Mouse (Mus musculus): ENCODE results near the gene Fermt2. TPM values are rescaled to one million over a fixed set of nuclear protein-coding genes. Genes with fewer than 3 reads are reported as not detected.

The Fermt2 gene
- total and polyA plus RNA-seq, 2 experiments from 2014 or later, result 26.4 to 66.7 TPM

GRCm38 (mm10) chr14:45464036-45465035 is 65.6 kb downstream of the Fermt2 start:
- Histone ChIP-seq H3K9ac (replicated peaks; ENCODE audit: low read length, poor library complexity, severe bottlenecking) (0 out of 2 replicates have a peak overlapping the region, but pooled peaks have one; percentile 19), H3K27ac (ENCODE audit: low read depth, low read length) (no peak overlapping the region), H3K4me3 (ENCODE audit: low read depth, low read length) (no peak overlapping the region), H3K4me2 (ENCODE audit: low read depth, low read length, poor library complexity, severe bottlenecking) (no peak overlapping the region), H3K36me3 (ENCODE audit: insufficient read depth, low read length) (peaks cover 46% of the 10 kb centered on the region), H3K4me1 (ENCODE audit: insufficient read depth, low read length) (peaks cover 12% of the 10 kb centered on the region), H3K9me3 (ENCODE audit: low read length) (no peaks in the 10 kb centered on the region), H3K27me3 (ENCODE audit: insufficient read depth, low read length) (no peaks in the 10 kb centered on the region)
- no peak for ATAC-seq (ENCODE audit: low FRiP score)
- 71% methylated on average over 19 of the region's 19 CpGs for WGBS
- no peak for DNase-seq (ENCODE audit: low spot score)
- TF ChIP-seq CTCF (IDR thresholded peaks at IDR 0.05), result no peak

DNA sequence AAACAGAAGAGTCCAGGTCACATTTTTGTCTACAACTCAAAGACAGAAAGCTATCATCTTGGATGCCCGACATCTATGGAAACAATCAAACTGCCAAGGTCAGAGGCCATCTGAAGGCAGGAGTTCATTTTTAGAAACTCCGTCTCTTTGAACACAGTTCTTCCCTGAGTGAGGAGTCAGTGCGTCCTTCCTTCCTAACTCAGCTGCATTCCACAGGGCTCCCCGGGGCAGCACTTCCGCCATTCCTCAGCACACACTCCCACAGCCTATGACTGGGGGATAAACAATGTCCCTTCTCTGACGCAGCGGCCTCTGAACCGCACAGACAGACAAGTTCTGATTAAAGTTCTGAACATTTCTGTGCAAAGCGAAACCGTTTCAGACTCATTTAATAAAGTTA is 66.3 kb downstream of the Fermt2 start:
- Histone ChIP-seq H3K4me1 (ENCODE audit: insufficient read depth, low read length) (peaks cover 12% of the 10 kb centered on the region), H3K27me3 (ENCODE audit: insufficient read depth, low read length) (no peaks in the 10 kb centered on the region), H3K36me3 (ENCODE audit: insufficient read depth, low read length) (peaks cover 46% of the 10 kb centered on the region), H3K4me3 (ENCODE audit: low read depth, low read length) (no peak overlapping the region), H3K9ac (replicated peaks; ENCODE audit: low read length, poor library complexity, severe bottlenecking) (no peak overlapping the region; the same call in 1 of the 2 replicates), H3K9me3 (ENCODE audit: low read length) (no peaks in the 10 kb centered on the region), H3K4me2 (ENCODE audit: low read depth, low read length, poor library complexity, severe bottlenecking) (no peak overlapping the region), H3K27ac (ENCODE audit: low read depth, low read length) (peak overlapping the region; percentile 73)
- no peak for ATAC-seq (ENCODE audit: low FRiP score)
- 28% methylated on average over 10 of the region's 10 CpGs for WGBS
- no peak for TF ChIP-seq CTCF (IDR thresholded peaks at IDR 0.05)
- DNase-seq (ENCODE audit: low spot score), result no peak

GRCm38 (mm10) chr14:45462875-45463475 is 66.9 kb downstream of the Fermt2 start:
- 24% methylated on average over 10 of the region's 10 CpGs for WGBS
- Histone ChIP-seq H3K4me1 (ENCODE audit: insufficient read depth, low read length) (peaks cover 12% of the 10 kb centered on the region), H3K9me3 (ENCODE audit: low read length) (no peaks in the 10 kb centered on the region), H3K4me2 (ENCODE audit: low read depth, low read length, poor library complexity, severe bottlenecking) (no peak overlapping the region), H3K9ac (replicated peaks; ENCODE audit: low read length, poor library complexity, severe bottlenecking) (peak overlapping the region; percentile 14; the same call in 1 of the 2 replicates), H3K36me3 (ENCODE audit: insufficient read depth, low read length) (peaks cover 50% of the 10 kb centered on the region), H3K27me3 (ENCODE audit: insufficient read depth, low read length) (no peaks in the 10 kb centered on the region), H3K4me3 (ENCODE audit: low read depth, low read length) (no peak overlapping the region), H3K27ac (ENCODE audit: low read depth, low read length) (peak overlapping the region; percentile 73)
- DNase-seq (ENCODE audit: low spot score) (no peak), ATAC-seq (ENCODE audit: low FRiP score) (peak; percentile 55)
- TF ChIP-seq CTCF (IDR thresholded peaks at IDR 0.05), result no peak

DNA sequence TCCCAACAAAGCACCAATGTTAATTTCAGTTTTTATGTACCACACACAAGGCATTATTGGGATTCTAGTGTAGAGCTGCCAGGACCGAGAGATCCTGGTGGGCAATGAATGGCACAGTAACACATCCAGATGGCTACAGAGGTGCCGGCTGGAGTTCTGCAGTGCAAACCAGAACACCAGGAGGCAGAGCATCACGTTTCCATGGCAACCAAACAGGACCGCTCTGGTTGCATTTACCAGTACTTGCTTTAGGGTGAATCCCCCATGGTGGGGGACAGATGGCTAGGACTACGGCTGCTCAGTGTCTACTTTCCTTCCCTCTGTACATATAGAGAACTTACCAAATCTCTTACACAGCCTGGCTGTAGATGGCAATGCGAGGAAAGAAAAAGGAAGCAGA is 67.5 kb downstream of the Fermt2 start:
- peak; percentile 92 for DNase-seq (ENCODE audit: low spot score)
- TF ChIP-seq CTCF (IDR thresholded peaks at IDR 0.05), result peak; percentile 63

DNA sequence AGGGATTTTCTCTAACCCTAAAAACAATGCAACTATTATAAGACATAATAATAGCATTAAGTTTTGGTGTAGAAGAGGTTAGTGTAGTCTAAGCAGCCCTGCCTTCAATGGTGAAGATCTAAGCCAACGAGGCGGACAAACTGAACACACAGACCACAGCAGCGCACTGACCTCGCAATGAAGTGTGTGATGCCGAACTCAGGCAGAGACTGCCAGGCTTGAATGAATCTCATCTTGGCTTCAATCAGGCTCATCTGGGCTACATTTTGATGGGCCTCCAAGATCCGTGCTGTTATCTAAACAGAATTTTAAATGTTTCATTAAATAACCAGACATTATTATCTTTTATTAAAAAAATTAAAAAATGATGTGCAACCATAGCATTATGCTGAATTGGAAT is 68.0 kb downstream of the Fermt2 start:
- no peak overlapping the region for H3K27ac ChIP-seq (ENCODE audit: low read depth, low read length)
- DNase-seq (ENCODE audit: low spot score) (no peak), ATAC-seq (ENCODE audit: low FRiP score) (no peak)
- H3K4me1 ChIP-seq (ENCODE audit: insufficient read depth, low read length), result peaks cover 14% of the 10 kb centered on the region
- no peaks in the 10 kb centered on the region for H3K27me3 ChIP-seq (ENCODE audit: insufficient read depth, low read length)
- H3K9ac ChIP-seq (replicated peaks; ENCODE audit: low read length, poor library complexity, severe bottlenecking), result no peak overlapping the region
- TF ChIP-seq CTCF (IDR thresholded peaks at IDR 0.05), result no peak
- no peaks in the 10 kb centered on the region for H3K9me3 ChIP-seq (ENCODE audit: low read length)
- peaks cover 40% of the 10 kb centered on the region for H3K36me3 ChIP-seq (ENCODE audit: insufficient read depth, low read length)
- H3K4me2 ChIP-seq (ENCODE audit: low read depth, low read length, poor library complexity, severe bottlenecking), result no peak overlapping the region
- 83% methylated on average over 6 of the region's 6 CpGs for WGBS
- no peak overlapping the region for H3K4me3 ChIP-seq (ENCODE audit: low read depth, low read length)

More for the DNA sequence above, 67.5 kb downstream of the Fermt2 start:
- H3K9ac ChIP-seq (replicated peaks; ENCODE audit: low read length, poor library complexity, severe bottlenecking), result 0 out of 2 replicates have a peak overlapping the region, but pooled peaks have one; percentile 14
- 10% methylated on average over 6 of the region's 6 CpGs for WGBS
- ATAC-seq (ENCODE audit: low FRiP score), result peak; percentile 85
- H3K4me3 ChIP-seq (ENCODE audit: low read depth, low read length), result no peak overlapping the region
- H3K36me3 ChIP-seq (ENCODE audit: insufficient read depth, low read length), result peaks cover 44% of the 10 kb centered on the region
- peak overlapping the region; percentile 73 for H3K27ac ChIP-seq (ENCODE audit: low read depth, low read length)
- H3K4me1 ChIP-seq (ENCODE audit: insufficient read depth, low read length), result peaks cover 12% of the 10 kb centered on the region
- no peaks in the 10 kb centered on the region for H3K27me3 ChIP-seq (ENCODE audit: insufficient read depth, low read length)
- H3K4me2 ChIP-seq (ENCODE audit: low read depth, low read length, poor library complexity, severe bottlenecking), result no peak overlapping the region
- no peaks in the 10 kb centered on the region for H3K9me3 ChIP-seq (ENCODE audit: low read length)

Measured in midbrain, postnatal 0 days (tissue).